Mouse (Mus musculus) gastrocnemius, postnatal 10 days (tissue): ENCODE data around the gene Vangl2. TPM values are rescaled to one million over a fixed set of nuclear protein-coding genes. Genes with fewer than 3 reads are reported as not detected.

Experiments used
- DNase-seq: peaks from one replicate; pipeline ENCODE4 v3.0.0; 2021; ENCODE audit warnings: mixed read lengths
- total RNA-seq, 2 experiments: library from RNA; stranded (reverse); gene quantifications; 2 replicates each; pipeline ENCODE4 v1.2.3; 2021

Gene Vangl2
- total RNA-seq, 2 experiments from 2014 or later: 5.2 to 7.0 TPM

DNA sequence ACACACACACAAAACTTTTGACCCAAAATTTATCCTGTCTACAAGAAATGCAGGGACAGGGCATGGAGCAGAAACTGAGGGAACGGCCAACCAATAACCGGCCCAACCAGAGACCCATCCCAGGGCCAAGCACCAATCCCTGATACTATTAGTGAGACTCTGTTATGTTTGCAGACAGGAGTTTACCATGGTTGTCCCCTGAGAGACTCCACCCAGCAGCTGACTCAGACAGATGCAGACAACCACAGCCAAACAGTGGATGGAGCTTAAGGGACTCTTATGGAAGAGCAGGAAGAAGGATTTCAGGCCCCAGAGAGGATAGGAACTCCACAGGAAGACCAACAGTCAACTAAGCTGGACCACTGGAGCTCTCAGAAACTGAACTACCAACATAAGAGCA lies 1.7 kb upstream of the Vangl2 start:
- DNase-seq: no peak

- DNase-seq: no peak
These were observed 488 bp downstream of the Vangl2 start for GRCm38 (mm10) chr1:172027809-172028102.

GRCm38 (mm10) chr1:172027010-172027808 lies 1.0 kb downstream of the Vangl2 start:
- DNase-seq: peak; percentile 91

- no peak for DNase-seq
These were observed 1.9 kb downstream of the Vangl2 start for GRCm38 (mm10) chr1:172026201-172026901.

GRCm38 (mm10) chr1:172025201-172025904 lies 2.9 kb downstream of the Vangl2 start:
- no peak for DNase-seq

GRCm38 (mm10) chr1:172024140-172024895 lies 3.9 kb downstream of the Vangl2 start:
- DNase-seq: no peak

DNA sequence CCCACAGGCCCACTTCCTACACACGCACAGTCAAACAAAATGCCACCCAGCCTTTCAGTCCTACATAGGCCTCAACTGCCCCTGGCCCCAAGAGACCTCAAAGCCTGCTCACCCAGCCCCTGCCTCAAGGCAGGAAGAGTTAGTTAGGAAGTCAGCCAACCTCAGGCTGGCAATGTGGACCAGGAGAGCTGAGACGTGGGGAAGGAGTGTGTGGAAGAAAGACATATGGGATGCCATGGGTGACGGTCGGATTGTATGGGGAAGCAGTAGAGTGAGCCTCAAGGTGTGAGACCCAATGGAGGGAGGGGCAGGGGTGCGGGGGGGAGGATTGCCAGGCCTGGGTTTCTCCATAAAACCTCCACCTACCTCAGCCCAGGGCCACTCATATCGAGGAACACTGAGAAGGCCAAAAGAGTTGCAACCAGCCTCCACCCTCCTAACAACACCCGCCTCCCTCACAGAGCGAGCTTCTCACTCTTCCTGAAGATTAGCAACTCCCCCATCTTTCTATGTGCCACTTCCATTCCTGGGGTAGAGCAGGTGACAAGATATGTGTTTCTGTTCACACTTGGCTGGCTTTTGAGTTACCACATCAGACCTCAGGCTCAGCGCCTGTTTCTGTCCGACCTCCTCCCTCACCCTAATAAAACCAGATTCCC lies 8.3 kb downstream of the Vangl2 start:
- DNase-seq: no peak

DNA sequence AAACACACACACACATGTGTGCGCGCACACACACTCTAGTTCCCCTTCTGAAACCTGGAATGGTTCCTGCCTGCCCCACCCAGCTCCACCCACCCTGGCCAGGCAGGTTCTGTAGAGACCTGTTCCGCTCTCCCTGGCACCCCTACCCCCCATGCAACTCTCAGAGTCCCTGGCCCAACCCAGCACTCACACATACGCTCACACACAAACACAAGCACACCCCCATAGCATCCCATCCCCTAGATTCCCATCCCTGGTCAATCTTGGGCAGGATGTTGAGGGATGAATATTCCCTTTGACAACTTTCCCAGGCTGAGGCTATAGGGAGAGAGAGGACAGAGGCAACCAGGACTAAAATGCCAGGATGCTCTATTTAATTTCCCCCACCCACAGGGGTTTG lies 8.9 kb downstream of the Vangl2 start:
- DNase-seq: no peak

DNA sequence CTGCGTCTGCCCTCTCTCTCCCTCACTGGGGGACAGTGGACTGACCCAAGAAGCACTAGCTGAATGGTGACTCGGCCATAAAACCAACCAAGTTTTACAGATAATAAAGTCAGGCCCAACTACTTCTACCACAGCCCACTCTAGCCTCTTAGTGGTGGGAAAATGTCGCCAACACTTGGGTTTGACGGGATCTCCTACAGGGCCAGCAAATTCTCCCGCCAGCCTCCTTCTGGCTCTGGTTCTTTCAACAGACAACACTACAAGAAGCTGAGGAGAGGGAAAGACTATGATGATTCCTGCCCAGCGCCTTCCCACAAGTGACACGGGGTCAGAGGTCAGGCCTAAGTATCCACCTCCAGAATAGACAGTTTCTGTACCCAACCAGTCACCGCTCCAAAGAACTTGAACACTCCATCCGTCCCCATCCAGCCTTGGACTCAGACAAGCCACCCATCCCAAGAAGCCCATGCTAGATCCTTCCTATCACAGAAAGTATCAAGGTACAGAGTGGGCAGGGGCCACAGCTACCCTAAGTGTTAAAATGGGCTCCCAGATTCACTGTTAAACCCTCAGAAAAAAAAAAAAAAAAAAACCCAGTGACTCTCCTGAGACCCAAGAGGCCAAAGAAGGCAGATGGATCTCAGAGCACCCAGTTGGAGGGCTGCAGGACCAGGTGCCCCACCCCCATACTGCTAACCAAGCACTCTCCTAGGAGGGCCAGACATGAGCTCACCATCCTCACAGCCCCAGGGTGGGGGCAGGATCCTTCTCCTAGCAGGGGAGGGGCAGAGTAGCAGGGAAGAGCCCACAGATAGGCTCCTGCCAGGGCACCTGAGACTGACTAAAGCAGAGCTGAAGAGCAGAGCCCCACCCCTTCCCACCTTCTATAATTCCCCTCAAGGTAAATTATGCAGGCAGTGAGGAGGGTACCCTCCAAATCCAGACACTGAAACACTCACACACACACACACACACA lies 9.6 kb downstream of the Vangl2 start:
- no peak for DNase-seq

DNA sequence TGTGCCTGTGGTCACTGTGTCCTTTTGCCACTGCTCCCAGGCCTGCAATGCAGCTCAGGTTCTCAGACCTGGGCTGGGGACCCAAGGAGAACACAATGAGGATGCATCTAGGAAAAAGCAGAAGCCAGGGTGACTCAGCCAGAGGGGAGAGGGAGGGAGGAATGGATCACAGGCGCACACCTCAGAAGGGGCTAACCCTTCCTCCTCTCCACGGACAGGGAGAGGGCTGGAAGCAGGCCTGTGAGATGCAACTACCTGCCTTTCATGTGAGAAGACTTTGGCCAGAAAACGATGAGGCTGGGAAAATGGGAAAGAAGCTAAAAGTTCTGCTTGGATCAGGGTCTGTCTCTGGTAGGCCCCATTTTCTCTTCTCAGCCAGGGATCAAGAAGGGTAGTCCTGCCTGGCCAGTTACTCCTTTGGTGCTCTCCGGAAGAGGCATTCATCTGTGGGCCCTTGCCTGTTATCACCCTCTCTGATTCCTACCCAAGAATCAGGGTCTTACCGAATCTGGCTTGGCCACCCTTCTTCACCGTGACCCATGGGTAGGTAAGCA lies 10.7 kb downstream of the Vangl2 start:
- DNase-seq: no peak

DNA sequence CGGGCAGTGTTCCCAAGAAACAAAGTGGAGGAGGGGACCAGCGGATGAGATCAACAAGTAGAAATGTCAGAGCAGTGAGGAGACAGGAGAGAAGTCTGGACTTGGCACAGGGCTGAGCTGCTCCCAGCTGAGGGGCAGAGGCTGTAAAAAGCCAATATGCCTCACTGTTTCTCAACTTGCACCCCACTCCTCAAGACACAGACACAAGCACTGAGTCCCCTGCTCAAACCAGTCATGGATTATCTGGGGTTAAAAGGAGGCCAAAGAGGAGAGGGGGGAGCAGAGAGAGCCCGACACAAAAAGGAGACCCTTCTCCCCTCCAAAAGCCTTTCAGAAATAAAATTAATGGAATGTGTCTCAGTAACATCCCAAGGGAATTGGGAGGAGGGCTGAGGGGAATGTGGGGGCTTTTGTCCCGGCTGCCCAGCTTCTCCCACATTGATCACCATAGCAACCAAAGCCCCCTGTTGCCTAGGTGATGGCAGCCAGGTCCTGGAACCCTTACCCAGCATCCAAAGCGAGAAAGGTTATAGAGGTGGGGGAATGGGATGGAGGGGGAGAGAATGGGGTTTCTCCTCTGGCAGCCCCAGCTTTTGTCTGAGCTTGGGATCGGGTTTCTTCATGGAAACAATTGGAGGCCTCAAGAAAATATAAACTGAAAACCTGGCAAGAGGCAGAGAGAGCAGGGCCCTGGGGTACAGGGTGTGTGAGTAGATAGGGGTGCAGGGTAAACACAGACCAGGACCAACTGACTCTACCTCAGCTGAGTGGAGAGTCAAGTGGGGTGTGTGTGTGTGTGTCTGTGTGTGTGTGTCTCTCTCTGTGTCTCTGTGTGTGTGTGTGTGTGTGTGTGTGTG lies 11.4 kb downstream of the Vangl2 start:
- DNase-seq: no peak

DNA sequence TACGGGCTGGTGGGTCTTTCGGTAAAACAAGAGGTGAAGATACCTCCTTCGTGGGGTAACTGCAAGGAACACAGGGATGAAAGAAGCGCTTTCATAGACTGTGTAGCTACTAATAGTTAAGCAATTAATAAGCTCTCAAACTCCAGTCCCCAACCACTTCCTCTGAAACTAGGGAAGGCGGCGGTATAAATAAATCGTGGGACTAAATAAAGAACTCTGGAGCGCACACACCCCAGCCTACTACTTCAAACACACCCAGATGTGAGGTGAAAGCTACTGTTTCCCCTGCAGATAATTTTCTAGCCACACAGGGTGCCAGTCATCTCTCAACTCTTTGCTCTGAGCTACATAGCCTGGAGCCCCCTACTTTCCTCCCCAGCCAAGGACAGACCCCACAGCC lies 12.2 kb downstream of the Vangl2 start:
- no peak for DNase-seq

DNA sequence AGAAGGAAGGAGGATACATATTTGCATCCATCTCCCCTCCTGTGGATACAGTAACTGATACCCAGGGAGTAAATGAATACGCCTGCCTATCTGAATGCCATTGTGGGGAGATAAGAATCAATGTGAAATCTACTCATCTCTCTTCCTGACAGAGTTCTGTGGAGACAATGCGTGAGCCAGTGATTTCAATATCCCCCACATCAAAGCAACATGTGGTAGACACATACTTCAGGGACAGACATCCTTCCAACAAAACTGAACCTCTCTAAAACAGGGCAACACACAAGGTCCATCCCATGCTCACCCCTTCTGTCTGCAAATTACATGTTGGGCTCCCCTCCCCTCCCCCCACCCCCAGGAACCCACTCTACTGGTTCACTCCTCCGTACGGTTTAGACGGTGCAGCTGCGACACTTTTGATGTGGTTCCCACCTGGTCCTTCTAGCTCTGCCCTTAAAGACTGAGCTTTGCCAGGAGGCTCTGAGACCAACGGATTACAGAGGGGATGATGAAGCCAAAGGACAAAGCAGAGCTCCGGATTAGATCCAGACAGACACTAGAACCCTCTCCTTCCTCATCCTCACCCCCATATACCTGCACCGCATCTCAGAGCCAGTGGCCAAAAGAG lies 12.8 kb downstream of the Vangl2 start:
- DNase-seq: no peak

DNA sequence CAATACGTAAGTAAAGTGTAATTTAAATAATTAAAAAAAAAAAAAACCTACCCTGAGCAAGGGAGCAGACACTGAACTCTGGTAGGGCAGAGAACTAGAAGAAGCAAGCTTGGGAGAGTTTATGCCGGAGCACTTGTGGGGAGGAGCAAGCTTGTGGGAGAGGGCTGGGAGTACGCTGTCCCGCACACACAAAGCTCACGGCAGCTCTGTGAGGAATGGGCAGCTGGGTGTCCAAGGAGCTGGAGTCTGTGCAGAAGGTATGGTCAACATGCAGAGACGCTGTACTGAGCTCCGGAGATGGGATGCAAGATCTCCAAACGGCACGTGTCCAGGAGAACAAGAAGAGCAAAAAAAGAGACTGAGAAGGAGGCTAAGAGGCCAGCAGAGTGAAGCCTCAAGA lies 13.5 kb downstream of the Vangl2 start:
- DNase-seq: no peak

- peak; percentile 72 for DNase-seq
These were observed 16.2 kb downstream of the Vangl2 start for GRCm38 (mm10) chr1:172012030-172012429.

GRCm38 (mm10) chr1:172010042-172010824 lies 18.0 kb downstream of the Vangl2 start:
- no peak for DNase-seq

GRCm38 (mm10) chr1:172009406-172009805 lies 18.8 kb downstream of the Vangl2 start:
- DNase-seq: no peak

DNA sequence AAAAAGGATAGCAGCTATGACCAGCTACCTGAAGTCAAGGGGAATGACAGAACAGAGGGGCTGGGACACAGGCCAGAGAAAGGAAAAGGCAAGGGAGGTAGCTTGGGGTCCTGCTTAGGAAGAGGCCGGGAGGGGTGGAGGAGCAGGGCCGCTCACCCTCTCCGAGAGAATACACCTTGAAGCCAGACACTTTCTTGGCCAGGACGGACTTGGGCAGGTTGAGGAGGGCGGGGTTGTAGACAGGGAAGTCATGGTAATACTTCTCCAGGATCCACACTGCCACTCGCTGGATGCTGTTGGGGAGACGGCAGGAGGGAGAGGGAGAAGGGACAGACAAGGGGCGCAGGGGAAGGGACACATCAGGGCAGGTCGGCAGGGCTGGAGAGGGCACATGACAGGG lies 19.9 kb downstream of the Vangl2 start:
- DNase-seq: no peak
